Mouse (Mus musculus) neural tube, embryonic 15.5 days (tissue): ENCODE data around the gene Spata33. TPM values are rescaled to one million over a fixed set of nuclear protein-coding genes. Genes with fewer than 3 reads are reported as not detected.
"Not testable (repeated sequence)": the region's sequence is repeated elsewhere in the genome, so short reads cannot be mapped to it uniquely, and the experiment has no call there.

Experiments
- ATAC-seq: fragments of 200-750 bp; cut with Nextera tagmentation; 2 replicates; pipeline ENCODE4 v1.8.0; 2017; ENCODE audit warnings: mild to moderate bottlenecking, moderate TSS enrichment, moderate library complexity; ENCODE audit not compliant: low FRiP score
- H3K27ac ChIP-seq: fragments of 300-500 bp; sonication (generic); replicated peaks from 2 replicates; pipeline ENCODE4 v1.5.1; 2015; ENCODE audit warnings: mild to moderate bottlenecking, inconsistent platforms
- H3K27me3 ChIP-seq: fragments of 300-500 bp; sonication (generic); replicated peaks from 2 replicates; pipeline ENCODE4 v1.6.1; 2015; ENCODE audit warnings: inconsistent platforms
- H3K36me3 ChIP-seq: fragments of 300-500 bp; sonication (generic); 2 replicates; pipeline ENCODE4 v1.6.1; 2015; ENCODE audit warnings: inconsistent platforms
- H3K4me1 ChIP-seq: fragments of 300-500 bp; sonication (generic); 2 replicates; pipeline ENCODE4 v1.6.1; 2015; ENCODE audit warnings: inconsistent platforms
- H3K4me2 ChIP-seq: fragments of 300-500 bp; sonication (generic); 2 replicates; pipeline ENCODE4 v1.6.1; 2015; ENCODE audit warnings: inconsistent platforms, mild to moderate bottlenecking, moderate library complexity
- H3K4me3 ChIP-seq: fragments of 300-500 bp; sonication (generic); replicated peaks from 2 replicates; pipeline ENCODE4 v1.5.1; 2015; ENCODE audit warnings: mild to moderate bottlenecking, inconsistent platforms
- H3K9ac ChIP-seq: fragments of 300-500 bp; sonication (generic); replicated peaks from 2 replicates; pipeline ENCODE4 v1.6.1; 2015; ENCODE audit warnings: mild to moderate bottlenecking, inconsistent platforms
- H3K9me3 ChIP-seq: fragments of 300-500 bp; sonication (generic); replicated peaks from 2 replicates; pipeline ENCODE4 v1.6.1; 2016; ENCODE audit warnings: inconsistent platforms
- WGBS: fragments of 180-500 bp; shearing (Covaris S2); methylation state at CpG from one replicate; pipeline ENCODE4 v1.1.7; 2015; ENCODE audit warnings: mixed read lengths; 5-methylcytosine and 5-hydroxymethylcytosine counted together
- polyA plus RNA-seq: library from polyadenylated mRNA; unstranded; fragments of >200 nt; fragmentation: Nextera tagmentation; extraction: Ambion mirVana; gene quantifications from 2 replicates; pipeline ENCODE4 v1.2.1, GENCODE M21; 2015

Gene Spata33
- polyA plus RNA-seq, 1 experiment from 2014 or later = 6.6 TPM

DNA sequence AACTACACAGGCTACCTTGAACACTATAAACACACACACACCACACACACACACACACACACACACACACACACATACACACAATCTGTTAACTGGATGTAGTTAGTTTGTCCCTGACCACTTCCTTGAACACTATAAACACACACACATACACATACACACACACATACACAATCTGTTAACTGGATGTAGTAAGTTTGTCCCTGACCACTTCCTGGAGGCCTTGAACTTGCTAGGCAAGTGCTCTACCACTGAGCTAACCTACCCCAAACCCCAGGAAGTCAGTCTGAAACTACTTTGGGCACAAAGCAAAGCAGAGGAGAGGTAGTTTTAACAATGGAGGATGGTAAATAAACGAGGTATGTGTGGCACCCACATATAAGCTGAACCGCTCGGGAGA lies 9.1 kb upstream of the Spata33 start:
- H3K4me1 ChIP-seq = peaks cover 3% of the 10 kb centered on the region
- no peak for ATAC-seq
- 84% methylated on average over 3 of the region's 3 CpGs for WGBS
- no peaks in the 10 kb centered on the region for H3K27me3 ChIP-seq
- H3K36me3 ChIP-seq = peaks cover 36% of the 10 kb centered on the region
- no peak overlapping the region for H3K4me2 ChIP-seq
- H3K4me3 ChIP-seq = no peak overlapping the region
- no peak overlapping the region for H3K27ac ChIP-seq
- no peaks in the 10 kb centered on the region for H3K9me3 ChIP-seq
- no peak overlapping the region for H3K9ac ChIP-seq

DNA sequence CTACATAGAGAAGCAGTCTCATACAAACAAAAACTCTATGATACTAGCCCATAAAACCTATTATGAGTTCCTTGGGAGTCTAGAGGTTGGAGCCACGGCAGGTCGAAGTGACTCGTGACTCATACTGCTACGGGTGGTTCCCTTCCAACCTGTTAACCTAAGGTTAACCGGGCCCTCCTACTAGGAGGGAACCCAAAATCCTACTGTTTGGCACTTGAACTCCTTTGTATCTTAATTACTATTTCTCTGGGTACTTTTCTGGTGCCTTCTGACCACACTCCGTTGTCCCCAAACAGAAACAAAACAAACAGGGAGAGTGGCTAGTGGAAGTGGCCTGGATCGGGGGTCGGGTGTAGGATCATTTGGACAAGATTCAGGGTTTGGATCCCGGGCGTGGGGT lies 756 bp upstream of the Spata33 start:
- H3K27ac ChIP-seq = no peak overlapping the region
- peaks cover 31% of the 10 kb centered on the region for H3K36me3 ChIP-seq
- no peaks in the 10 kb centered on the region for H3K9me3 ChIP-seq
- peaks cover 30% of the 10 kb centered on the region for H3K4me1 ChIP-seq
- 50% methylated on average over 10 of the region's 10 CpGs for WGBS
- peak overlapping the region; percentile 94 for H3K4me3 ChIP-seq
- peak overlapping the region; percentile 99 for H3K9ac ChIP-seq
- peak overlapping the region; percentile 91 for H3K4me2 ChIP-seq
- ATAC-seq = no peak
- H3K27me3 ChIP-seq = no peaks in the 10 kb centered on the region

DNA sequence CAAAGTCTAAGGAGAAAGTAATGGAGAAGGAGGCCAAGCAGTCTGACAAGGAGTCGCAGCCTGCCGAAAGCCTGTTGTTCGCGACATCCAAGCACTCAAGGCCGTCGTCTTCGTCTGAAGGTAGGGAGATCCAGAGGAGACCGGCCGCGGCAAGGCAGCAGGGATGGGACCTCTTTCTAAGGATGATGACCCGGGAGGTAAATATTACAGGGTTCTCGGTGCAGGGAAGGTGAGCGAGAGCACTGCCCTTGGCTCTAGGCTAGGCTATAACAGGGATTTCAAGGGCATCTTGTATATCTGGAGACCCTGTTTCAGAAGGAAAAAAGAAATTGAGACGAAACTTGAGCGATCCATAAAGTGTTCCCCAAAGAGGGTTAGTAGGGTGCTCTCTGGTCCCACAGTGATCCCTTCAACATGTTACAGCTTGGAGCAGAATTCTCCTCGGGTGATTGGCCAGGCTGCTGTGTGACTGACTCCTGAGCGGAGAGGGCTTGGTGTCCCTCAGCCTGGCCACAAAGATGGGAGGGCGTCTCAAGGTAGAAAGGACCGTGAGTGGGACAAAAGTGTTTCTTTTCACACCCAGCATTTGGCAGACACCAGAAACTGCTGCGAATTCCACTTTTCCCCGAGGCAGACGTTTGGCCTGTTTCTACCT lies 613 bp downstream of the Spata33 start:
- ATAC-seq = peak; percentile 16
- Histone ChIP-seq H3K27me3 (no peaks in the 10 kb centered on the region), H3K9ac (peak overlapping the region; percentile 99), H3K4me1 (peaks cover 30% of the 10 kb centered on the region), H3K4me2 (peak overlapping the region; percentile 91), H3K4me3 (peak overlapping the region; percentile 94), H3K9me3 (no peaks in the 10 kb centered on the region), H3K36me3 (peaks cover 18% of the 10 kb centered on the region), H3K27ac (peak overlapping the region; percentile 66)
- WGBS = 20% methylated on average over 22 of the region's 22 CpGs

DNA sequence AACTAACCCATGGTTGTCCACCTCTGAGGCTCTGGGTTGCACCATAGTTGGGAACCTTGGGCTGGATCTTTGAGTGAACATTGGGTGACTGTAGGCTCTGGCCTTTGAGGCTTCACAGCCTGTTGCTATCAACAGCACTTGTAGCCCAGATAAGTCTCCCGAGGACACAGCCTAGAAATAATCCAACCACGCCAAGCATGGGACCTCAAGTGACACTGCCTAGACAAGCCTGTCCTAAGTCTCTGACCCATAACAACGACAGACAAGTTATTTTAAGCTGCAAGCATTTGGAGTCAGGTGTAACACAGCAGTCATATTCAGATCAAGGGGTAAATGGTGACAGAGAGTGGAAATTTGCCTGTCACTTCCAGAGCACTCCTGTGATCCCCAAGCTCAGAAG lies 2.8 kb downstream of the Spata33 start:
- H3K4me3 ChIP-seq = no peak overlapping the region
- peaks cover 30% of the 10 kb centered on the region for H3K4me1 ChIP-seq
- 86% methylated on average over 3 of the region's 3 CpGs for WGBS
- H3K27ac ChIP-seq = no peak overlapping the region
- ATAC-seq = no peak
- H3K9ac ChIP-seq = no peak overlapping the region
- no peaks in the 10 kb centered on the region for H3K27me3 ChIP-seq
- H3K36me3 ChIP-seq = no peaks in the 10 kb centered on the region
- H3K4me2 ChIP-seq = no peak overlapping the region
- H3K9me3 ChIP-seq = no peaks in the 10 kb centered on the region

DNA sequence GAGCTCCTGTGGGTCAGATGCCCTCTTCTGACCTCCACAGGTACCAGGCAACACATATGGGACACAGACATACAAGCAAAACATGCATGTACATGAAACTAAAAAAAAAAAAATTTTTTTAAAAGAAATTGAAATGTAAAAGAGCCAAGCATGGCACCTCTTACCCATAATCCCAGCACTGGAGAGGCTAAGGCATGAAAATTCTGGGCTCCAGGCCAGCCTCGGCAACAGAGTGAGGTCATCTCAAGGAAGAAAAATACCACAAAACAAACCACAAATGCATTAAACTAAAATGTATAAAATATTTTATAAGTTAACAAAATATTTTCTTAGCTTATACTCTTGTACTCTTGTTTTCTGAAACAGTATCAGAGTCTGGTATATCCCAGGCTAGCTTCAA lies 8.3 kb downstream of the Spata33 start:
- Histone ChIP-seq H3K4me1 (peaks cover 16% of the 10 kb centered on the region), H3K27ac (no peak overlapping the region), H3K36me3 (no peaks in the 10 kb centered on the region), H3K27me3 (no peaks in the 10 kb centered on the region), H3K4me3 (no peak overlapping the region), H3K9ac (no peak overlapping the region), H3K4me2 (no peak overlapping the region), H3K9me3 (no peaks in the 10 kb centered on the region)
- ATAC-seq = no peak
- WGBS = 81% methylated on average over 1 of the region's 1 CpGs

DNA sequence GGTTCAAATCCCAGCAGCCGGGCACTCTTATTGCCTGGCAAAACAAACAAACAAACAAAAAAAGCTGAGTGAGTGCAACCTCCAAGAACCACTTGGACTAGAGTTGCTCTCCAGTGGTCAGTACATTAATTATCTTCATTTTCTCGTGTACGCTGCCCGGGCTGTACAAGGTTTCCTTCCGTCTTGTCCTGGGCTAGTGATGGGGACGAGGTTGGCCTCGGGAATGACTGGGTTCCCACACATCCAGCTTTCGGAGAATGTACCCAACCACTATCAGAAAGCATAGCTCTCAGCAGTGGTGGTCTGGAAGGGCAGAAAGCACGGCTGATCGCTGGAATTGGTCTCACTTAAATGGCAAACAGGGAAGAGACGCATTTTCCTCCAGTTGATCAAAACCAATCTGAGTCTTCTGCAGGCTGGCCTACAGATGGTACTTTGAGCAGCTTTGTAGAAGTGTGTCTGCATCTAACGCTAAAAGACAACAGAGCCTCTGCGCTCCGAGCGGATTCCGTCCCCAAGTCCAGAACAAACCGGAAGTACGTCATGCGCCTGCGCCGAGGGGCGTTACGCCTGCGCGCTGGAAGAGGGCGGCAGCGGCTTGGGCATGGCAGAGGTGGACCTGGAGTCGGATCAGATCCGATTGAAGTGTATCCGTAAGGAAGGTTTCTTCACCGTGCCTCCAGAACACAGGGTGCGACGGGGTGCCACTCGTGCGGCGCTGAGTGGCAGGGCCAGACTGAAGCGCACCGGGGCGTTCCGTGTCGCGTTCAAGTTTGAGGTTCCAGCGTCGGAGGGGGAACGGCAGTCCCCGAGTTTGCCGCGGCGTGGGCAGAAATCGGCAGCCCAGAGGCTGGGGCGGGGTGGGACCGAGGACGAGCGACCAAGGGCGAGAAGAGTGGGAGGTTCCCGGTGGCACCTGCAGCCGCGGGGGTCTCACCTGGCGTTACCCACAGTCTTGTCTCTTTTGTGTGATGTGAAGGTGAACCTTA lies 11.9 kb downstream of the Spata33 start, which contains the start of gene Cdk10:
Cdk10 (plus strand) TSS at position 565 of the 989 bp plus-strand sequence.
- H3K9me3 ChIP-seq = no peaks in the 10 kb centered on the region
- peak within 1 kb of the TSS; percentile 90 for H3K27ac ChIP-seq
- WGBS = 3% methylated on average over 59 of the region's 59 CpGs
- H3K4me3 ChIP-seq = peak within 1 kb of the TSS; percentile 82
- peak within 1 kb of the TSS; percentile 92 for H3K4me2 ChIP-seq
- H3K36me3 ChIP-seq = peaks cover 24% of the 10 kb centered on the region
- peak within 1 kb of the TSS; percentile 90 for H3K9ac ChIP-seq
- peaks cover 19% of the 10 kb centered on the region for H3K4me1 ChIP-seq
- peak; percentile 90 for ATAC-seq
- no peaks in the 10 kb centered on the region for H3K27me3 ChIP-seq

DNA sequence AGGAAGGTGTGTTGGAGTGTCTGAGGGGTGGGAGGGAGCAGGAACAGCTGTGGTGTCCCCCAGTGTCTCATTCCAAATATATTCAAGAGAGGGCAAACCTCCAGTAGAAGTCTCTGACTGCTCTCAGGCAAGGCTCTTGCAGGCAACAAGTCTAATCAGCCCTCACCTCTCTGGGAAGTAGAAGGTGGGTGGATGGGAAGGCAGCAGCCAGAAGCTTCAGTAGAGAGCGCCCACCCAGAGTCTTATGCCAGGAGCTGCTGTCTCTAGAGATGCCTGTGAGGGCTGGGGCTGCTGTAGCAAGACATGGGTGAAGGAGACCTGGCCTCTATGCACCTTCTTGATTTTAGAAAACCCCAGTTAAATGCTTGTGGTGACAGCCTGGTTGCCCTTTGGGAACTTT lies 15.8 kb downstream of the Spata33 start:
- H3K4me2 ChIP-seq = no peak overlapping the region
- no peak overlapping the region for H3K9ac ChIP-seq
- peaks cover 29% of the 10 kb centered on the region for H3K36me3 ChIP-seq
- no peak overlapping the region for H3K27ac ChIP-seq
- H3K27me3 ChIP-seq = 0 out of 2 replicates have a peak, but pooled peaks cover 4% of the 10 kb centered on the region
- no peaks in the 10 kb centered on the region for H3K9me3 ChIP-seq
- H3K4me3 ChIP-seq = no peak overlapping the region
- no peak for ATAC-seq
- WGBS = 88% methylated on average over 1 of the region's 1 CpGs
- peaks cover 22% of the 10 kb centered on the region for H3K4me1 ChIP-seq

DNA sequence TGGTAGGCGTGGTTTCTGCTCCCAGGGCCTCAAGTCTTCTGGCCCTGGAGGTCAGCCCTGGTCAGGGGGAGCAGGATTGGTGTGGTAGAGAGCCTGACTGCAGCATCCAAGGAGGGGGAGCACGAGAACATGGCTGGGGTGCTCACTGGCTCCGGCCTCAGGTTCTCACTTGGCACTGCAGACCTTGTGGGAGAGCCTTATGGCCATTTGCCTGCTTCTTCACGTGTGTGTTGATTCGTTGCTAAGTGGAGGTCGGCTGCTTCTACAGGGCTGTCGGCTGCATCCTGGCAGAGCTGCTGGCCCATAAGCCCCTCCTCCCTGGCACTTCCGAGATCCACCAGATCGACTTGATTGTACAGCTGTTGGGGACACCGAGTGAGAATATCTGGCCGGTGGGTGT lies 17.7 kb downstream of the Spata33 start:
- not testable (repeated sequence) for H3K4me2 ChIP-seq, ATAC-seq, H3K4me3 ChIP-seq, H3K9me3 ChIP-seq, H3K27ac ChIP-seq, H3K9ac ChIP-seq
- Histone ChIP-seq H3K27me3 (peaks cover 17% of the 10 kb centered on the region; the same call in 1 of the 2 replicates), H3K4me1 (peaks cover 25% of the 10 kb centered on the region), H3K36me3 (peaks cover 29% of the 10 kb centered on the region)
- 92% methylated on average over 10 of the region's 11 CpGs for WGBS

DNA sequence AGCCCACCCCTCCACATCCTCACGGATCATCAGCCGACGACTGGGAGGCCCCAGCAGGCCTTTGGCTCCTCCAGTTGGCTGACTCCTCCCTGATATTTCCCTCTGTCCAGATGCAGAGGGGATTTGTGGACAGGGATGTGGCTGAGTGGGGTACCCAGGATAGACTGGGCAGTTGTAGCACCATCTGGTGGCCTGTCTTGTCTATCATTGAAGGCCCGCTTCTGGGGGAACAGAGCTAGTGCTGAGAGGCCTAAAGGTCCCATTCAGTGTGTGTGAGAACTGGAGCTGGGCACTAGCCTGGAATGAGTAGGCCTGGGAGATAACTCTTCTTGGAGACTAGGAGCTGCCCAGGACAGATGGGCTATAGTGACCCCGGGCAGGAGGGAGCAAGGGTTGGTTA lies 19.1 kb downstream of the Spata33 start:
- H3K27me3 ChIP-seq = peaks cover 22% of the 10 kb centered on the region; the same call in 1 of the 2 replicates
- H3K4me3 ChIP-seq = no peak overlapping the region
- WGBS = 61% methylated on average over 5 of the region's 5 CpGs
- H3K4me1 ChIP-seq = peaks cover 30% of the 10 kb centered on the region
- no peak for ATAC-seq
- peaks cover 26% of the 10 kb centered on the region for H3K36me3 ChIP-seq
- H3K9me3 ChIP-seq = no peaks in the 10 kb centered on the region
- H3K9ac ChIP-seq = no peak overlapping the region
- no peak overlapping the region for H3K27ac ChIP-seq
- no peak overlapping the region for H3K4me2 ChIP-seq

DNA sequence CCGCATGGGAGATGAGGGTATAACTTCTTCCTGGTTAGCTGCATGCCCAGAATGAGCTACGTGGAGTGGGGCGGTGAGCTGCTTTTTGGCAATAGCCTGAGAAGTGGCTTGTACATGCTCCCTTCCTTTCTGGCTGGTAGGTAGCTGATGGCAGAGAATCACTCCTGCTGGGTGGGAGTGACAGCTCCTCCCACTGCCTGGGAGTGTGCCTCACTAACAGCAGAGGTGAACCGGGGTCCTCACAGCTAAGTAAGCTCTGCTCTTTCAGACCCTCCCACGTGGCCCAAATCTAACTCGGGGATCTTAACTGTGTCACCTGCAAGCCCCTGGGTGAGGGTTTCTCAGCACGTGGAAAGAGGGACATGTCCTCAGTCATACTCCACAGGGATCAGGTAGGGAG lies 19.9 kb downstream of the Spata33 start:
- peaks cover 30% of the 10 kb centered on the region for H3K4me1 ChIP-seq
- H3K9me3 ChIP-seq = no peaks in the 10 kb centered on the region
- peaks cover 23% of the 10 kb centered on the region; the same call in 1 of the 2 replicates for H3K27me3 ChIP-seq
- no peak overlapping the region for H3K9ac ChIP-seq
- no peak overlapping the region for H3K4me3 ChIP-seq
- no peak for ATAC-seq
- no peak overlapping the region for H3K4me2 ChIP-seq
- peaks cover 20% of the 10 kb centered on the region for H3K36me3 ChIP-seq
- WGBS = 19% methylated on average over 7 of the region's 7 CpGs
- no peak overlapping the region for H3K27ac ChIP-seq

DNA sequence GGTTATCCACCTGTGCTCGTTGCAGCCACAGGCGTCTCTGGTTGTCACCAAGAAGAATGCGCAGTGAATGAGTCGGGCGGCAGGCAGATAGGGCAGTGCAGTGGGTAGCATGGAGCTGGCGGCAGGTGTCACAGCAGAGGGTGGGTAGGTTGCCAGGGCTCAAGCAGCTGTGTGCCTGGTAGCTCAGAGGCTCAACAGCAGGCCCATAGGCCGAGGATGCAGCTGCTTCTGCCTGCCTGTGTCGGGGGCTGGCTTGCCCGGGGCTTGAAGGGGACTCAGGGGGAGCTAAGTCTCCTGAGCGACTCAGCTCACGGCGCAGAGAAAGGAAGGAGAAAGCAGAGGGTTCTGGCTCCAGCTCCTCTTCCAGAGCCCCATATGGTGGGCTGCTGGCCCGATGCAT lies 20.7 kb downstream of the Spata33 start:
- no peak overlapping the region for H3K9ac ChIP-seq
- ATAC-seq = no peak
- no peaks in the 10 kb centered on the region for H3K9me3 ChIP-seq
- WGBS = 48% methylated on average over 13 of the region's 13 CpGs
- peaks cover 30% of the 10 kb centered on the region for H3K4me1 ChIP-seq
- H3K4me3 ChIP-seq = no peak overlapping the region
- no peak overlapping the region for H3K4me2 ChIP-seq
- H3K27me3 ChIP-seq = peaks cover 23% of the 10 kb centered on the region; the same call in 1 of the 2 replicates
- peaks cover 13% of the 10 kb centered on the region for H3K36me3 ChIP-seq
- no peak overlapping the region for H3K27ac ChIP-seq
